Mouse (Mus musculus) cortical plate, adult 2 months (tissue): ENCODE results near the gene Gm38119. TPM values are rescaled to one million over a fixed set of nuclear protein-coding genes. Genes with fewer than 3 reads are reported as not detected.

Experiments
- H3K27ac ChIP-seq: fragments of 200-500 bp; 2 replicates; pipeline ENCODE4 v1.5.1; 2012; ENCODE audit warnings: low read length, control low read depth, inconsistent platforms; ENCODE audit not compliant: insufficient read depth
- H3K4me1 ChIP-seq: fragments of 200-500 bp; 2 replicates; pipeline ENCODE4 v1.6.1; 2011; ENCODE audit warnings: low read length; ENCODE audit not compliant: control insufficient read depth, insufficient read depth
- H3K4me3 ChIP-seq: fragments of 200-500 bp; 2 replicates; pipeline ENCODE4 v1.5.1; 2011; ENCODE audit warnings: mild to moderate bottlenecking, low read length, control low read depth; ENCODE audit not compliant: insufficient read depth
- CTCF ChIP-seq: fragments of 200-500 bp; IDR thresholded peaks from 2 replicates; pipeline ENCODE4 v1.5.1; 2011; ENCODE audit warnings: mild to moderate bottlenecking, control low read depth, low read length; ENCODE audit not compliant: insufficient read depth; ENCODE audit errors: extremely low read depth
- POLR2A ChIP-seq: fragments of 200-500 bp; IDR thresholded peaks from 2 replicates; pipeline ENCODE4 v1.6.1; 2011; ENCODE audit warnings: mild to moderate bottlenecking, low read length, control low read depth; ENCODE audit not compliant: insufficient read depth; ENCODE audit errors: extremely low read depth
- polyA plus RNA-seq: library from polyadenylated mRNA; depleted of rRNA; stranded (reverse); fragments of >200 nt; gene quantifications from 2 replicates; pipeline ENCODE4 v1.2.3, GENCODE M21; 2012; rRNA removed

Gm38119 gene
- not detected in 2 replicates for polyA plus RNA-seq

DNA sequence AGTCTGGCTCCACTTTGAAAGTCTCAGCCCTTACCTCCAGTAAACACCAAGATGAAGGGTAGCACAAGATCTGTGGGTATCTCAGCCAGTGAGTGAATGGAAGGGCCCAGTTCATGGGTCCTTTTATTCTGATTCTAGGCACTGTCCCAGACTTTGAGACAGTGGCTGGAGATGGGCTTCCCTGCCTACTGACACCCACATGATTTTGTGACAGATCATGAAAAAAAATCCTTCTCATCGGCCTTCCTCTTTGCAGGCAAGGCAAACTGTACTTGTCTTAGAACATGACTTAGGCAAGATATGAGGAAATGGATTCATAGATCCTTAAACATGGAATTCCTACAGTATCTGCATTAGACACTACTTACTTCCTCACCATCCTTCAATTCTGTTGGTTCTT, at the start of gene Gm38119:
TSS of gene Gm38119 (minus strand) at position 101 of the 400 bp plus-strand sequence.
- Histone ChIP-seq H3K27ac (no peak within 1 kb of the TSS), H3K4me3 (no peak within 1 kb of the TSS), H3K4me1 (no peaks in the 10 kb centered on the region)
- TF ChIP-seq POLR2A, result no peak
- TF ChIP-seq CTCF, result no peak

DNA sequence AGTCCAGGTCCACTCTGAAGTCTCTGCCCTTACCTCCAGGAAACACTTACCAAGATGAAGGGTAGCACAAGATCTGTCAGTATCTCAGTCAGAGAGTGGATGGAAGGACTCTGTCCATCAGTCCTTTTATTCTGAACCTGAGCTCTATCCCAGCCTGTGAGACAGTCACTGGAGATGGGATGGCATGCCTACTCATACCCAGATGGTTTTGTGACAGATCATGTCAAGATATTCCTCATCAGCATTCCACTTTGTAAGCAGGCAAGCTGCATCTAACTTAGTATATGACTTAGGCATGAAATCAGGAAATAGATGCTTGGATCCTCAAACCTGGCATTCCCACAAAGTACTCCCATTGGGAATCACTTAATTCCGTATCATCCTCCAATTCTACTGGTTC, 39.9 kb upstream of the Gm38119 start, which contains the start of gene Lce1i:
TSS of gene Lce1i (minus strand) at position 101 of the 400 bp plus-strand sequence.
- TF ChIP-seq CTCF (no peak), POLR2A (no peak)
- no peak within 1 kb of the TSS for H3K27ac ChIP-seq

DNA sequence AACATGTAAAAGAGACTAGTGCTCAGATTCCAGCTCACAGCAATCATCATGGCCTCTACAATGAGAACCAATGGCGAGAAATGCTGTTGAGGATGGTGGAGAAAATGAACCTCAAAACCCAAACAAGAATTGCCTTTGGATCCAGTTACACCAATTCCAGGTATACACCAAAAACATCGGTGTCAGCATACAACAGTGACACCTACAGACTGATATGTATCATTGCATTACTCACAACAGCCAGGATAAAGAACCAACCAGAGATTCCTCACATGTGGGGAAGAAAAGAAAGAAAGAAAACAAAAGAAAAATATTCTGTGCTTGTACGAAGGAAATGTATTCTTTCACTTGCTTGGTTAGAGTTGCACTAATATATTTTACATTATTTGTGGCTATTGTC, 32.7 kb upstream of the Gm38119 start:
- Histone ChIP-seq H3K27ac (no peak overlapping the region), H3K4me3 (no peak overlapping the region), H3K4me1 (no peaks in the 10 kb centered on the region)
- TF ChIP-seq CTCF (no peak), POLR2A (no peak)

More for the DNA sequence above, 39.9 kb upstream of the Gm38119 start, which contains the start of gene Lce1i:
- Histone ChIP-seq H3K4me1 (no peaks in the 10 kb centered on the region), H3K4me3 (no peak within 1 kb of the TSS)

DNA sequence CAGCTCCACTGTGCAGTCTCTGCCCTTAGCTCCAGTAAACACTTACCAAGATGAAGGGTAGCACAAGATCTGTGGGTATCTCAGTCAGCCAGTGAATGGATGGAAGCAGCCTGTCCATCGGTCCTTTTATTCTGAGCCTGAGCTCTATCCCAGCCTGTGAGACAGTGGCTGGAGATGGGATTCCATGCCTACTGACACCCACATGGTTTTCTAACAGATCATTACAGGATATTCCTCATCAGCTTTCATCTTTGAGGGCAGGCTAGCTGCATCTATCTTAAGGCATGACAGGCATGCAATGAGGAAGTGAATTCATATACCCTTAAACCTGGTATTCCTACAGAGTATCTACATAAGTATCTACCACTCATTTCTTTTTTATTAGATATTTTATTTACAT, 26.1 kb upstream of the Gm38119 start, which contains the start of gene Lce1h:
TSS of gene Lce1h (minus strand) at position 101 of the 400 bp plus-strand sequence.
- TF ChIP-seq CTCF (no peak), POLR2A (no peak)
- no peaks in the 10 kb centered on the region for H3K4me1 ChIP-seq
- no peak within 1 kb of the TSS for H3K4me3 ChIP-seq
- no peak within 1 kb of the TSS for H3K27ac ChIP-seq

DNA sequence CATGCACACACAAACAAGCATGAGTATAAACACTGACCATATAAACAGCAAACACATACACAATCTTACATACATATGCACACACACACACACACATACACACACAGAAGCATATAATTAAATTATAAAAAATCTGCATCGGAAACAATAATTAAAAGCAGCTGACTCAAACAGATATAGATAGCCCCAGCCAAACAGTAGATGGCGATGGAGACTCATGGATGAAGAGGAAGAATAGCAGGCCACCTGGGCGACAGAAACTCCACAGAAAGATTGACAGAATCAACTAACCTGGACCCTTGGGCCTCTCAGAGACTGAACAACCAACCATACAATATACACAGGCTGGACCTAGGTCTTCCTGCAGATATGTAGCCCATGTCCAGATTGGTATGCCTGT, 14.3 kb upstream of the Gm38119 start:
- Histone ChIP-seq H3K4me3 (no peak overlapping the region), H3K4me1 (no peaks in the 10 kb centered on the region), H3K27ac (no peak overlapping the region)
- TF ChIP-seq POLR2A (no peak), CTCF (no peak)

DNA sequence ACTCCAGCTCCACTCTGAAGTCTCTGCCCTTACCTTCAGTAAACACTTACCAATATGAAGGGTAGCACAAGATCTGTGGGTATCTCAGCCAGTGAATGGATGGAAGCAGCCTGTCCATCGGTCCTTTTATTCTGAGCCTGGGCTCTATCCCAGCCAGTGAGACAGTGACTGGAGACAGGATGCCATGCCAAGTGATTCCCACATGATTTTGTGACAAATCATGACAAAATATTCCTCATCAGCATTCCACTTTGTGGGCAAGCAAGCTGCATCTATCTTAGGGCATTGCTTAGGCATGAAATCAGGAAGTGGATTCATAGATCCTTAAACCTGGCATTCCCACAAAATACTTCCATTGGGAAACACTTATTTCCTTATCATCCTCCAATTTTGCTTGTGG, 13.3 kb upstream of the Gm38119 start, which contains the start of gene Lce1g:
TSS of gene Lce1g (minus strand) at position 101 of the 400 bp plus-strand sequence.
- Histone ChIP-seq H3K4me3 (no peak within 1 kb of the TSS), H3K4me1 (no peaks in the 10 kb centered on the region), H3K27ac (no peak within 1 kb of the TSS)
- TF ChIP-seq POLR2A (no peak), CTCF (no peak)

DNA sequence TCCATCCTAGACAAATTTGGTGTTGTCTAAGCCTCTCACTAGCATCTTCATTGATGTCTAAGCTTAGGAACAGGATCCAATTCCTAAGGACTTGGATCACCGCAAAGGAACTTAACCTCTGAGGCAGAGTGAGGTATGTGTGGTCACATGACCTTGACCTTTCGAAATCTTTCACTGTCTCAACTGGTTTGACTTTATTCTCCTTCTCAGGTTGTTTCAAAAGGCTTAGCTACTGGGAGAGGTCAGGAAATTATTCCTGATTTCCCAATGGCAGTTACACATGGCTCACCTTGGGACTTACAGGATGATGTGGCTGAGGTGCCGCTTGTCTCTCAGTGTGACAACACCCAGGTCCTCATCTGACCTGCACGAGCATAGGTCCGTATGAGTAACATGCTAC, 16.3 kb downstream of the Gm38119 start:
- no peak overlapping the region for H3K4me3 ChIP-seq

DNA sequence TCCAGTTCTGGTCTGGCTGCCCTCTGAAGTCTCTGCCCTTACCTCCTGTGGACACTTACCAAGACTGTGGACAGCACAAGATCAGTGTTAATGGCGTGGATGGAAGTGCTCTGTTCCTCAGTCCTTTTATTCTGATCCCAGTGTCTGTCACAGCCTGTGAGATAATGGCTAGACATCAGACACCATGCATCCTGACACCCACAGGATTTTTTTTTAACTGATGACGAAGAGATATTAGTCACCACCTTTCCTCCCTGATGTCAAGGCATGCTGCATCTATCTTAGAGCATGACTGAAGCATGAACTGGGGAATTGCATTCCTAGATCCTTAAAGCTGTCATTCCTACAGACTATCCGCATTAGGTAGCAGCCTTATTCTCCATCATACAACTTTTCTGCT, 18.6 kb downstream of the Gm38119 start, which contains the start of gene Lce1f:
TSS of gene Lce1f (minus strand) at position 101 of the 400 bp plus-strand sequence.
- H3K27ac ChIP-seq, result no peak within 1 kb of the TSS
- no peaks in the 10 kb centered on the region for H3K4me1 ChIP-seq
- no peak for TF ChIP-seq POLR2A
- TF ChIP-seq CTCF, result no peak
- H3K4me3 ChIP-seq, result no peak within 1 kb of the TSS

More for the DNA sequence above, 16.3 kb downstream of the Gm38119 start:
- H3K4me1 ChIP-seq, result no peaks in the 10 kb centered on the region
- no peak overlapping the region for H3K27ac ChIP-seq
- no peak for TF ChIP-seq CTCF
- TF ChIP-seq POLR2A, result no peak

DNA sequence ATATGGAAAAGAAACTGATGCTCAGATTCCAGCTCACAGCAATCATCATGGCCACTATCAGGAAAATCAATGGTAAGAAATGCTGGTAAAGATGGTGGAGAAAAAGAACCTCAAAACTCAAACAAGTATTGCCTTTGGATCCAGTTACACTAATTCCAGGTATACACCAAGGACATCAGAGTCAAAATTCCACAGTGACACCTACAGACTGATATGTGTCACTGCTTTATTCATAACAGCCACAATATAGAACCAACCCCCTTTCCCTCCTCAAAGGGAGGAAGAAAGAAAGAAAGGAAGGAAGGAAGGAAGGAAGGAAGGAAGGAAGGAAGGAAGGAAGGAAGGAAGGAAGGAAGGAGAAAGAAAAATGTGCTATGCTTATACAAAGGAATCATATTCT, 23.8 kb downstream of the Gm38119 start:
- no peaks in the 10 kb centered on the region for H3K4me1 ChIP-seq
- TF ChIP-seq CTCF, result no peak
- TF ChIP-seq POLR2A, result no peak
- H3K27ac ChIP-seq, result no peak overlapping the region
- no peak overlapping the region for H3K4me3 ChIP-seq

DNA sequence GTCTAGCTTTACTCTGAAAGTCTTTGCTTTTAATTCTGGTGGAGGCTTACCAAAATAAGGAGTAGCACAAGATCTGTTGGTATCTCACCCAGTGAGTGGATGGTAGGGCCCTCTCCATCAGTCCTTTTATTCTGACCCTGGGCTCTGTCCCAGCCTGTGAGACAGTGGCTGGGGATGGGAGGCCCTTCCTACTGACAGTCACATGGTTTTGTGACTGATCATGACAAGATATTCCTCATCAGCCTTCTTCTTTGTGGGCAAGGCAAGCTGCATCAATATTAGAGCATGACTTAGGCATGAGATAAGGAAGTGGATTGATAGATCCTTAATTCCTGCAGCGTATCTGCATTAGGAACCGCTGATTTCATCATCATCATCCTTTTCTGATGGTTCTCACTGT, 29.9 kb downstream of the Gm38119 start, which contains the start of gene Lce1e:
TSS of gene Lce1e (minus strand) at position 101 of the 400 bp plus-strand sequence.
- H3K27ac ChIP-seq, result no peak within 1 kb of the TSS
- no peak within 1 kb of the TSS for H3K4me3 ChIP-seq
- H3K4me1 ChIP-seq, result no peaks in the 10 kb centered on the region
- TF ChIP-seq POLR2A, result no peak
- no peak for TF ChIP-seq CTCF

DNA sequence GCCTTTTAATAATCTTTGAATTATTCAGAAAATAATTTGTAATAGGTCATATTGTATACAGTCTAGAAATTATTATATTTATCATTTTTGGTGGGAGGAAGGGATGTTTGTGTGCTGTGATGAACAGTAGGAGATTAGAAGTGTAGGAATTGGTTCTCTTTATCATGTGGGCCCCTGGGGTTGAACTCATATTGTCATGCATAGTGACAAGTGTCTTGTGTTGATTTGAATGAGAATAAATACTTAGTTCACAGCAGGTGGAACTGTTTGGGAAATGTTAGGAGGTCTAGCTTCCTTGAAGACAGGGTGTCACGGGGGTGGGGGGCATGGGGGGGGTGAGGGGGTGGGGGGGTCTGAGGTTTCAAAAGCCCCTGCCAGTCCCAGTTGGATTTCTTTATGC, 44.3 kb downstream of the Gm38119 start:
- Histone ChIP-seq H3K4me3 (no peak overlapping the region), H3K4me1 (no peaks in the 10 kb centered on the region), H3K27ac (no peak overlapping the region)
- TF ChIP-seq CTCF (no peak), POLR2A (no peak)
